Mouse (Mus musculus): Measurements from ENCODE around the gene Osr1. TPM values are rescaled to one million over a fixed set of nuclear protein-coding genes. Genes with fewer than 3 reads are reported as not detected.

Osr1 gene
- 165 TPM in 2 replicates for polyA plus RNA-seq (2015; fragmentation: Nextera tagmentation; extraction: Ambion mirVana)

GRCm38 (mm10) chr12:9569971-9570370 lies at the start of gene Osr1:
Gene Osr1, plus strand, starts transcription at chr12:9570116.
- peaks cover 69% of the 10 kb centered on the region for H3K27me3 ChIP-seq
- peaks cover 26% of the 10 kb centered on the region for H3K4me1 ChIP-seq
- H3K36me3 ChIP-seq: no peaks in the 10 kb centered on the region
- peak within 1 kb of the TSS; percentile 39 for H3K4me3 ChIP-seq
- no peak for ATAC-seq (ENCODE audit: insufficient number of reproducible peaks, insufficient read depth, low FRiP score, low TSS enrichment, low read depth)
- H3K9ac ChIP-seq: peak within 1 kb of the TSS; percentile 49
- H3K9me3 ChIP-seq: no peaks in the 10 kb centered on the region
- no peak within 1 kb of the TSS for H3K27ac ChIP-seq
- WGBS: under 1% methylated on average over 15 of the region's 15 CpGs
- H3K4me2 ChIP-seq: peak within 1 kb of the TSS; percentile 60

GRCm38 (mm10) chr12:9550328-9550727 lies 19.6 kb upstream of the Osr1 start:
- Histone ChIP-seq H3K9me3 (no peaks in the 10 kb centered on the region), H3K27ac (no peak overlapping the region)

DNA sequence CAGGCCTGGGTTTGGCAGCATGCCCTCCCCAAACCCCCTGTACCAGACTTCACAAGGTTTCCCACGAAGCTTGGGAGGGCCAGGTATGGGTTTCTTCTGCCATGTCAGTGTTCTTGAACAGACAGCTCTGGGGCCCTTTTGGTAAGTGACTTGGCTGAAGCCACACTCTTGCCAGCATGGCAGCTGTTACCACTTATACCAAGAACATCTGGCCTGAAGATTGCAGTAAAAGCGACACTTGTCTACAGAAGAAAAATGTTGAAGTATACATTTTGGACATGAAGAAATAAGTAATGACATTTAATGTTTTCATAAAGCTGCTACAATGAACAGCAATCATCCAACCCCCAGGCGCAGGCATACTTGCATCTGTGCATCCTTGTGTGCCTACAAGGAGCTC lies 5.0 kb upstream of the Osr1 start:
- Histone ChIP-seq H3K4me3 (no peak overlapping the region), H3K27ac (no peak overlapping the region), H3K9ac (no peak overlapping the region), H3K4me1 (no peaks in the 10 kb centered on the region; the same call in none of the 2 replicates), H3K4me2 (no peak overlapping the region), H3K9me3 (no peaks in the 10 kb centered on the region), H3K27me3 (peaks cover 31% of the 10 kb centered on the region), H3K36me3 (no peaks in the 10 kb centered on the region)
- no peak for ATAC-seq (ENCODE audit: insufficient number of reproducible peaks, insufficient read depth, low FRiP score, low TSS enrichment, low read depth)
- 40% methylated on average over 3 of the region's 3 CpGs for WGBS

More at GRCm38 (mm10) chr12:9550328-9550727, 19.6 kb upstream of the Osr1 start:
- no peaks in the 10 kb centered on the region for H3K4me1 ChIP-seq
- 71% methylated on average over 2 of the region's 2 CpGs for WGBS
- no peaks in the 10 kb centered on the region for H3K36me3 ChIP-seq
- ATAC-seq (ENCODE audit: insufficient number of reproducible peaks, insufficient read depth, low FRiP score, low TSS enrichment, low read depth): no peak
- H3K27me3 ChIP-seq: no peaks in the 10 kb centered on the region
- H3K9ac ChIP-seq: no peak overlapping the region
- H3K4me3 ChIP-seq: no peak overlapping the region
- no peak overlapping the region for H3K4me2 ChIP-seq

DNA sequence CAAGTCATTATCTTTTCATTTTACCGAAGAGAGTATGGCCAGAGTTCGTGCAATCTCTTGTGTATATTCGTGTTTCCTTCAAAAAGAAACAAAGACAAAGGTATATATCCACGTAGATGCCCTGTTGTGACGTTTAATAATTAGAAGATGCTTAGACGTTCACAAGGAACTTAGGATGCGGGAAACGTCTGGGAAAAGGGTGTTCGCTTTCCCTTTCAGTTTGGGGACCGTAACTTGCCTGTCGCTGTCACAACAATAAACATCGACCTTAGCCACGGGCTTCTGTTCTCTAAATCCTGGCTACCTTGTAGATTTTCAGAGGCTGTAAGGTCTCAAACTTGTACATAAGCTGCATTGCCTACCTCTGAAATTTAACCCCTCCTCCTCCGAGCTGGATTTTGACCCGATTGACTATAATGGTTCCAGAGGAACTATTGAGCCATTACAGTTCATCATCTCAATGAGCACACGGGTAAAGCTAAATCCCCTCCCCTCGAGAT lies 630 bp downstream of the Osr1 start:
- Histone ChIP-seq H3K9me3 (no peaks in the 10 kb centered on the region), H3K4me1 (peaks cover 26% of the 10 kb centered on the region), H3K36me3 (no peaks in the 10 kb centered on the region), H3K9ac (peak overlapping the region; percentile 49), H3K4me2 (peak overlapping the region; percentile 60), H3K4me3 (peak overlapping the region; percentile 39), H3K27me3 (peaks cover 74% of the 10 kb centered on the region), H3K27ac (no peak overlapping the region)
- no peak for ATAC-seq (ENCODE audit: insufficient number of reproducible peaks, insufficient read depth, low FRiP score, low TSS enrichment, low read depth)
- WGBS: under 1% methylated on average over 17 of the region's 17 CpGs

DNA sequence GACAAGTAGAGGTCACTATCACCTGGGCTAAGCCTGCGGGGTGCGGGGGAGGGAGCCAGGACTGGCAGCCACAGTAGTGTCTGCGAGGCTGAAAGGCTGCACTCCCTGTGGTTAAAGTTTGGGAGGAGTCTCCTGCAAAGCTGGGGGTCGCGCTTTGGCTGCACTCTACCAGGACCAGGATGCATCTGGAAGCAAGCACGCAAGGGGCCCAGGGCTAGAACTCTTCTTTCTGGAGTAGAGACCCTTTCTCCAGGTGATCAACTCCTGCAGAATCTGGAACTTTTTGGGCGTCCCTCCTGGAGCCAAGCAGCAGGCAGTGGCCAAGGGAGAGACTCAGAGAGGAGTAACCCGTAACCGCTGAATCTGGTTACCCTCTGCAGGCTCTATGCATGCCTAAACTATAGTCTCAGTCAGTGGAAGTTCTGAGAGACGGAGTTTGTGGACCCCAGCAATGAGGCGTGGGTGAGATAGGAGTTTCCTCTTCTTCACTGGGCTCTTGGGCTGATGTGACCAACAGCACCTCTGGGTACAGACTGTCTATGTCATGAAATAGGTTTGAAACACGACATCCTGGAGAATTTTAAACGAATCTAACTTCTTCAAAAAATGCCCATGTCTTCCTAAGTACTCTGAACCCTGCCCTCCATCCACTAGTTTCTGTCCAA lies 1.5 kb downstream of the Osr1 start:
- H3K36me3 ChIP-seq: no peaks in the 10 kb centered on the region
- H3K4me3 ChIP-seq: peak overlapping the region; percentile 39
- H3K9me3 ChIP-seq: no peaks in the 10 kb centered on the region
- WGBS: 6% methylated on average over 13 of the region's 13 CpGs
- H3K4me2 ChIP-seq: peak overlapping the region; percentile 60
- peaks cover 81% of the 10 kb centered on the region for H3K27me3 ChIP-seq
- peak overlapping the region; percentile 11; the same call in 1 of the 2 replicates for H3K9ac ChIP-seq
- peaks cover 26% of the 10 kb centered on the region for H3K4me1 ChIP-seq
- ATAC-seq (ENCODE audit: insufficient number of reproducible peaks, insufficient read depth, low FRiP score, low TSS enrichment, low read depth): no peak
- no peak overlapping the region; the same call in 1 of the 2 replicates for H3K27ac ChIP-seq

DNA sequence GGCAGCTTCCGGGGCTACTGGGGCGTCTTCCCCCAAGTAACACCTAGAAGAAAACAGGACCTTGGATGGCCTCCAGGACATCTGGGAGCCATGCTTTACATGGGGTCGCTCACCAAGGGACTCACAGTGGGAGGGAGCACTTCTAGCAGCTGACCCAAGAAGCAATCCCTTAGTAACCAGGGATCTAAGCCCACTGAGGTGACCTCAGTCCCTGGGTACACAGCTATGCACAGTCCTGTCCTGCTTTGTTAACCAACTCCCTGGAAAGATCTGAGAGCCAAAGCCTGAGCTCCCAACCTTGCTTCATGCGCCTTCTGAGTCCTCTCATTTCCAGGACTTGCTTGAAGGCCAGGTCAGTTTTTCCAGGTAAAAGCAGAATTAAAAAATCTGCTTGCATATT lies 2.1 kb downstream of the Osr1 start:
- ATAC-seq (ENCODE audit: insufficient number of reproducible peaks, insufficient read depth, low FRiP score, low TSS enrichment, low read depth): no peak
- Histone ChIP-seq H3K4me1 (peaks cover 26% of the 10 kb centered on the region), H3K36me3 (no peaks in the 10 kb centered on the region), H3K9ac (no peak overlapping the region), H3K4me2 (no peak overlapping the region), H3K4me3 (no peak overlapping the region), H3K27me3 (peaks cover 87% of the 10 kb centered on the region), H3K9me3 (no peaks in the 10 kb centered on the region), H3K27ac (no peak overlapping the region)
- 34% methylated on average over 4 of the region's 4 CpGs for WGBS

DNA sequence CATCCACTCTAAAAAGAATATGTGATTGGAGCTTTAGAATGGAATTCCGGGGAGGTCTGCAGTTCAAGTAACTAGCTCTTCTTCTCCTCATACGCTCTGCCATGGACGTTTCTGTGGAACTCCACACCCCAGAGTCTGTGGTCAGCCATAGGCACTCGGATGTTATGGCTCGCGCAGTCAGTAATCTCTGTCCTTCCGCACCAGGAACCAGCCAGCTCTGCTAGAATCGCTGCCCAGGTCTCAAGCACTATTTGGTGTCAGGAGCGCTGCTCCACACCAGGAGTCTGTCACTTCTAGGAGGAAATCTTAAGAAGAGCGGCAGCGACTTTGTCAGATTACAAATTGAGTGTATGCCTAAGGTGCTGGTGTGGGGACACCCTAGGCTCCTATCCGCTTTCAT lies 3.8 kb downstream of the Osr1 start:
- Histone ChIP-seq H3K27ac (peak overlapping the region; percentile 90; the same call in 1 of the 2 replicates), H3K9ac (peak overlapping the region; percentile 90), H3K27me3 (peaks cover 93% of the 10 kb centered on the region), H3K4me1 (peaks cover 29% of the 10 kb centered on the region), H3K4me2 (peak overlapping the region; percentile 72), H3K9me3 (no peaks in the 10 kb centered on the region), H3K36me3 (no peaks in the 10 kb centered on the region), H3K4me3 (peak overlapping the region; percentile 64)
- 4% methylated on average over 12 of the region's 12 CpGs for WGBS
- no peak for ATAC-seq (ENCODE audit: insufficient number of reproducible peaks, insufficient read depth, low FRiP score, low TSS enrichment, low read depth)

DNA sequence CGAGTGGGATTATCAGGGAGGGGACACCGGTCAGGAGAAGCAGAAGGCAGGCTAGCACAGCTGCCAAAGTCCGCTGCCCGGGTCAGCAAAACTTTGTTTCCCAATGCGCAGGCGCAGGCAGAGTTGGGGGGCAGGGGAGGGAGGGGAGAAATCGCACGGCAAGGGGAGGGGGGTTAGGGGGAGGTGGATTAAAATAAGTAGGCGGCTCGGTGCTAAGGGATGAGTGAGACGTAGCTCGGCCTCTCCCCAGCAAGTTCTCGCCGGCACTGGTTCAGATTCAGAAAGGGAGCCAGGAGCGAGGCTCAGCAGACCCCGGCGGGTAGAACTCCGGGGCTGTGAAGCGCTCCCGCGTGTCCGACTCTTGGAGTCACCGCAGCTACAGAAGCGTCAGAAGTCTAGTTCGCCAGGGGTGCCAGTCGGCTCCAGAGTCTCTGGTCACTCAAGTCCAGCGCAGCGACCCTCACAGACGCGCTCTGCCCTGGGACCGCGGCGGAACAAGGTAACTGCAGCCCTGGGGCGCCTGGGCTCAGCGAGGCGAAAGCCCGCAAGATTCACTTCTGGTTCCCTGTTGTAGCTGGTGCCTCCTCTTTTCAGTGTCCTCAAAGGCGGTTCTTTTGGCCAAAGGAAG lies 4.4 kb downstream of the Osr1 start:
- peaks cover 93% of the 10 kb centered on the region for H3K27me3 ChIP-seq
- H3K27ac ChIP-seq: peak overlapping the region; percentile 90
- H3K9ac ChIP-seq: peak overlapping the region; percentile 90
- 0 out of 2 replicates have a peak, but pooled peaks cover 3% of the 10 kb centered on the region for H3K36me3 ChIP-seq
- WGBS: under 1% methylated on average over 38 of the region's 38 CpGs
- H3K4me3 ChIP-seq: peak overlapping the region; percentile 64
- H3K9me3 ChIP-seq: no peaks in the 10 kb centered on the region
- peaks cover 36% of the 10 kb centered on the region for H3K4me1 ChIP-seq
- peak overlapping the region; percentile 72 for H3K4me2 ChIP-seq
- ATAC-seq (ENCODE audit: insufficient number of reproducible peaks, insufficient read depth, low FRiP score, low TSS enrichment, low read depth): peak; percentile 60

- peak overlapping the region; percentile 72 for H3K4me2 ChIP-seq
- peaks cover 96% of the 10 kb centered on the region for H3K27me3 ChIP-seq
- 0 out of 2 replicates have a peak, but pooled peaks cover 3% of the 10 kb centered on the region for H3K36me3 ChIP-seq
- peaks cover 44% of the 10 kb centered on the region for H3K4me1 ChIP-seq
- H3K9me3 ChIP-seq: no peaks in the 10 kb centered on the region
- WGBS: 1% methylated on average over 21 of the region's 21 CpGs
- ATAC-seq (ENCODE audit: insufficient number of reproducible peaks, insufficient read depth, low FRiP score, low TSS enrichment, low read depth): no peak
- peak overlapping the region; percentile 90 for H3K27ac ChIP-seq
- H3K4me3 ChIP-seq: peak overlapping the region; percentile 64
- H3K9ac ChIP-seq: peak overlapping the region; percentile 90
Observed at GRCm38 (mm10) chr12:9575158-9576042, 5.5 kb downstream of the Osr1 start.

- Histone ChIP-seq H3K4me3 (peak overlapping the region; percentile 64), H3K9me3 (no peaks in the 10 kb centered on the region), H3K9ac (peak overlapping the region; percentile 90), H3K4me2 (peak overlapping the region; percentile 72), H3K27ac (peak overlapping the region; percentile 90), H3K4me1 (peaks cover 45% of the 10 kb centered on the region), H3K27me3 (peaks cover 96% of the 10 kb centered on the region), H3K36me3 (0 out of 2 replicates have a peak, but pooled peaks cover 3% of the 10 kb centered on the region)
- WGBS: 2% methylated on average over 18 of the region's 18 CpGs
- ATAC-seq (ENCODE audit: insufficient number of reproducible peaks, insufficient read depth, low FRiP score, low TSS enrichment, low read depth): no peak
Observed at GRCm38 (mm10) chr12:9576043-9576538, 6.2 kb downstream of the Osr1 start.

- peak overlapping the region; percentile 90 for H3K9ac ChIP-seq
- peak overlapping the region; percentile 90 for H3K27ac ChIP-seq
- H3K4me2 ChIP-seq: peak overlapping the region; percentile 72
- peaks cover 40% of the 10 kb centered on the region for H3K4me1 ChIP-seq
- no peaks in the 10 kb centered on the region for H3K9me3 ChIP-seq
- H3K27me3 ChIP-seq: peaks cover 96% of the 10 kb centered on the region
- ATAC-seq (ENCODE audit: insufficient number of reproducible peaks, insufficient read depth, low FRiP score, low TSS enrichment, low read depth): no peak
- 0 out of 2 replicates have a peak, but pooled peaks cover 3% of the 10 kb centered on the region for H3K36me3 ChIP-seq
- peak overlapping the region; percentile 64 for H3K4me3 ChIP-seq
- WGBS: 10% methylated on average over 2 of the region's 2 CpGs
Observed at GRCm38 (mm10) chr12:9577610-9578009, 7.7 kb downstream of the Osr1 start.
